Mouse (Mus musculus) small intestine, adult 2 months (tissue): ENCODE results near the gene Cdkn2b.

Experiments
- CTCF ChIP-seq: fragments of 200-500 bp; IDR thresholded peaks from 2 replicates; pipeline ENCODE4 v1.5.1; 2012; ENCODE audit warnings: low read depth, mild to moderate bottlenecking, control low read depth, inconsistent platforms, low read length, moderate library complexity, mixed read lengths; ENCODE audit not compliant: insufficient replicate concordance, insufficient read length; ENCODE audit errors: extremely low read depth
- POLR2A ChIP-seq: fragments of 200-500 bp; IDR thresholded peaks from 2 replicates; pipeline ENCODE4 v1.6.1; 2012; ENCODE audit warnings: low read depth, mild to moderate bottlenecking, control low read depth, inconsistent platforms, low read length, moderate library complexity

GRCm38 (mm10) chr4:89310491-89311254, at the start of gene Cdkn2b:
- peak; percentile 93 for TF ChIP-seq CTCF
- peak; percentile 80 for TF ChIP-seq POLR2A
